Mouse (Mus musculus): Measurements from ENCODE around the gene Gdf1.

- TF ChIP-seq ZC3H11A (IDR thresholded peaks at IDR 0.05; ENCODE audit: borderline replicate concordance, low read depth, low read length): no peak
- TF ChIP-seq CHD2 (IDR thresholded peaks at IDR 0.05; ENCODE audit: low read depth, low read length): no peak
- no peak for TF ChIP-seq MAFK (IDR thresholded peaks at IDR 0.05; ENCODE audit: insufficient read depth, low read depth, low read length)
These were observed 2.1 kb upstream of the Gdf1 start for GRCm38 (mm10) chr8:70327512-70327911.
